Mouse (Mus musculus): ENCODE measurements around the gene Slc18b1. TPM values are rescaled to one million over a fixed set of nuclear protein-coding genes. Genes with fewer than 3 reads are reported as not detected.

The Slc18b1 gene
- total RNA-seq, 2 experiments from 2014 or later = 23.4 to 26.9 TPM

Other genes starting within 250 kb of the Slc18b1 start
- 100 to 1,000 TPM; 369 TPM for gene Rps12, start 9.7 kb upstream of the Slc18b1 start, total RNA-seq (2021)
- gene Vnn3, start 54.5 kb downstream of the Slc18b1 start, total RNA-seq (2021) = under 1 TPM in 1 of 2 experiments, not detected in 1; 0.20 TPM
- under 1 TPM; 0.32 to 0.38 TPM for gene Vnn1, start 97.7 kb downstream of the Slc18b1 start, total RNA-seq (2021)
- gene Taar1, start 123.4 kb downstream of the Slc18b1 start, total RNA-seq (2021) = not detected
- not detected for gene Taar2, start 141.6 kb downstream of the Slc18b1 start, total RNA-seq (2021)
- gene Taar3, start 152.6 kb downstream of the Slc18b1 start, total RNA-seq (2021) = not detected
- not detected for gene Taar4, start 163.5 kb downstream of the Slc18b1 start, total RNA-seq (2021)
- not detected for gene Taar5, start 173.7 kb downstream of the Slc18b1 start, total RNA-seq (2021)
- gene Taar6, start 188.7 kb downstream of the Slc18b1 start, total RNA-seq (2021) = not detected
- not detected for gene Taar7a, start 196.5 kb downstream of the Slc18b1 start, total RNA-seq (2021)
- gene Taar7b, start 203.0 kb downstream of the Slc18b1 start, total RNA-seq (2021) = not detected
- not detected for gene Taar7d, start 230.2 kb downstream of the Slc18b1 start, total RNA-seq (2021)
- gene Taar7e, start 240.6 kb downstream of the Slc18b1 start, total RNA-seq (2021) = not detected